Mouse (Mus musculus) megakaryocyte, embryonic 14.5 days (primary cell): Measurements from ENCODE around the gene Rtn1.

Experiments
- FLI1 ChIP-seq: IDR thresholded peaks from 2 replicates; pipeline ENCODE4 v1.6.1; 2012; ENCODE audit warnings: low read length, inconsistent platforms, mixed read lengths
- GATA1 ChIP-seq: IDR thresholded peaks from 3 replicates; pipeline ENCODE4 v1.6.1; 2012; ENCODE audit warnings: mixed read lengths, low read length, inconsistent platforms, borderline replicate concordance

GRCm38 (mm10) chr12:72408111-72408891, 553 bp downstream of the Rtn1 start:
- TF ChIP-seq GATA1 (no peak), FLI1 (no peak)
